Mouse (Mus musculus): ENCODE measurements around the gene D11Wsu47e.
"Not testable (repeated sequence)": the region's sequence is repeated elsewhere in the genome, so short reads cannot be mapped to it uniquely, and the experiment has no call there.

D11Wsu47e gene

GRCm38 (mm10) chr11:113683957-113684706 is at the start of gene D11Wsu47e, which contains the start of gene Fam104a:
Gene D11Wsu47e (plus strand): TSS chr11:113684412.
Gene Fam104a (minus strand): TSS chr11:113684155.
- peak; percentile 98 for DNase-seq (ENCODE audit: low read depth, low spot score)

- no peak for DNase-seq (ENCODE audit: low read depth, low spot score)
These were observed 49.5 kb upstream of the D11Wsu47e start for GRCm38 (mm10) chr11:113634699-113635121.

- no peak for DNase-seq (ENCODE audit: low read depth, low spot score)
These were observed 45.5 kb upstream of the D11Wsu47e start for GRCm38 (mm10) chr11:113638680-113639079.

GRCm38 (mm10) chr11:113645181-113645580 is 39.0 kb upstream of the D11Wsu47e start:
- no peak for DNase-seq (ENCODE audit: low read depth, low spot score)

- DNase-seq (ENCODE audit: low read depth, low spot score): peak; percentile 87
These were observed 36.1 kb upstream of the D11Wsu47e start for GRCm38 (mm10) chr11:113648152-113648551.

- no peak for DNase-seq (ENCODE audit: low read depth, low spot score)
These were observed 35.4 kb upstream of the D11Wsu47e start, which contains the start of gene Cog1 for GRCm38 (mm10) chr11:113648690-113649352. Gene Cog1 (plus strand): TSS chr11:113649169.

GRCm38 (mm10) chr11:113649353-113650210 is 34.6 kb upstream of the D11Wsu47e start, which contains the start of gene Slc39a11:
Gene Slc39a11 (minus strand): TSS chr11:113650079.
- peak; percentile 81 for DNase-seq (ENCODE audit: low read depth, low spot score)

- DNase-seq (ENCODE audit: low read depth, low spot score): peak; percentile 61
These were observed 32.9 kb upstream of the D11Wsu47e start for GRCm38 (mm10) chr11:113651206-113651906.

GRCm38 (mm10) chr11:113651907-113652273 is 32.3 kb upstream of the D11Wsu47e start:
- DNase-seq (ENCODE audit: low read depth, low spot score): peak; percentile 70

- DNase-seq (ENCODE audit: low read depth, low spot score): no peak
These were observed 31.7 kb upstream of the D11Wsu47e start for GRCm38 (mm10) chr11:113652516-113652915.

GRCm38 (mm10) chr11:113654105-113654504 is 30.1 kb upstream of the D11Wsu47e start:
- peak; percentile 52 for DNase-seq (ENCODE audit: low read depth, low spot score)

GRCm38 (mm10) chr11:113654561-113655270 is 29.5 kb upstream of the D11Wsu47e start:
- peak; percentile 78 for DNase-seq (ENCODE audit: low read depth, low spot score)

GRCm38 (mm10) chr11:113656511-113656932 is 27.7 kb upstream of the D11Wsu47e start:
- peak; percentile 98 for DNase-seq (ENCODE audit: low read depth, low spot score)

- DNase-seq (ENCODE audit: low read depth, low spot score): no peak
These were observed 27.0 kb upstream of the D11Wsu47e start for GRCm38 (mm10) chr11:113657221-113657620.

GRCm38 (mm10) chr11:113658319-113658718 is 25.9 kb upstream of the D11Wsu47e start:
- no peak for DNase-seq (ENCODE audit: low read depth, low spot score)

- no peak for DNase-seq (ENCODE audit: low read depth, low spot score)
These were observed 25.4 kb upstream of the D11Wsu47e start for GRCm38 (mm10) chr11:113658763-113659162.

GRCm38 (mm10) chr11:113660213-113660612 is 24.0 kb upstream of the D11Wsu47e start:
- DNase-seq (ENCODE audit: low read depth, low spot score): not testable (repeated sequence)

GRCm38 (mm10) chr11:113660940-113661339 is 23.3 kb upstream of the D11Wsu47e start:
- DNase-seq (ENCODE audit: low read depth, low spot score): no peak

GRCm38 (mm10) chr11:113661835-113662351 is 22.3 kb upstream of the D11Wsu47e start:
- no peak for DNase-seq (ENCODE audit: low read depth, low spot score)

GRCm38 (mm10) chr11:113664279-113664678 is 19.9 kb upstream of the D11Wsu47e start:
- DNase-seq (ENCODE audit: low read depth, low spot score): no peak

Data from brain, adult 2 months (tissue).